Mouse (Mus musculus) E14TG2a.4 (cell line): ENCODE measurements around the gene Cnot3.

Experiments
- H3K27me3 ChIP-seq: 2 replicates; pipeline ENCODE4 v1.6.1; 2014; ENCODE audit warnings: low read length, control low read depth; ENCODE audit not compliant: insufficient read depth
- H3K36me3 ChIP-seq: 2 replicates; pipeline ENCODE4 v1.6.1; 2014; ENCODE audit warnings: low read length, control low read depth; ENCODE audit not compliant: insufficient read depth
- H3K4me1 ChIP-seq: replicated peaks from 2 replicates; pipeline ENCODE4 v1.6.1; 2014; ENCODE audit warnings: low read depth, low read length, control low read depth
- H3K4me3 ChIP-seq: replicated peaks from 2 replicates; pipeline ENCODE4 v1.5.1; 2014; ENCODE audit warnings: mild to moderate bottlenecking, low read length
- H3K9me3 ChIP-seq: 2 replicates; pipeline ENCODE4 v1.6.1; 2014; ENCODE audit warnings: low read length, control low read depth
- CTCF ChIP-seq: conservative IDR thresholded peaks from 2 replicates; pipeline ENCODE4 v1.5.1; 2014; ENCODE audit warnings: low read length
- NANOG ChIP-seq: IDR thresholded peaks from 2 replicates; pipeline ENCODE4 v1.6.1; 2014; ENCODE audit warnings: borderline replicate concordance, low read length, mixed read lengths
- POU5F1 ChIP-seq: IDR thresholded peaks from 2 replicates; pipeline ENCODE4 v1.6.1; 2014; ENCODE audit warnings: low read length, borderline replicate concordance

Cnot3 gene

GRCm38 (mm10) chr7:3614021-3614420, 31.0 kb upstream of the Cnot3 start:
- H3K9me3 ChIP-seq = no peaks in the 10 kb centered on the region
- no peak overlapping the region for H3K4me3 ChIP-seq
- peaks cover 5% of the 10 kb centered on the region for H3K36me3 ChIP-seq
- peaks cover 28% of the 10 kb centered on the region for H3K4me1 ChIP-seq
- peaks cover 3% of the 10 kb centered on the region; the same call in 1 of the 2 replicates for H3K27me3 ChIP-seq
- TF ChIP-seq NANOG (no peak), CTCF (no peak), POU5F1 (no peak)

- H3K36me3 ChIP-seq = peaks cover 24% of the 10 kb centered on the region
Observed at GRCm38 (mm10) chr7:3616057-3616388, 29.0 kb upstream of the Cnot3 start, which contains the start of gene Oscar. TSS of gene Oscar (minus strand) at chr7:3616157.

GRCm38 (mm10) chr7:3616389-3617241, 28.5 kb upstream of the Cnot3 start:
- TF ChIP-seq POU5F1 (no peak), NANOG (no peak), CTCF (peak; percentile 90)
- H3K9me3 ChIP-seq = no peaks in the 10 kb centered on the region
- peaks cover under 1% of the 10 kb centered on the region; the same call in 1 of the 2 replicates for H3K27me3 ChIP-seq
- peaks cover 29% of the 10 kb centered on the region for H3K36me3 ChIP-seq
- peak overlapping the region; percentile 95 for H3K4me3 ChIP-seq
- H3K4me1 ChIP-seq = peaks cover 27% of the 10 kb centered on the region

More at GRCm38 (mm10) chr7:3616057-3616388, 29.0 kb upstream of the Cnot3 start, which contains the start of gene Oscar:
- no peak for TF ChIP-seq CTCF
- no peak for TF ChIP-seq NANOG
- H3K27me3 ChIP-seq = peaks cover 3% of the 10 kb centered on the region; the same call in 1 of the 2 replicates
- peak within 1 kb of the TSS; percentile 95 for H3K4me3 ChIP-seq
- H3K9me3 ChIP-seq = no peaks in the 10 kb centered on the region
- H3K4me1 ChIP-seq = peaks cover 32% of the 10 kb centered on the region

- H3K27me3 ChIP-seq = no peaks in the 10 kb centered on the region
- no peaks in the 10 kb centered on the region for H3K9me3 ChIP-seq
- peaks cover 28% of the 10 kb centered on the region for H3K4me1 ChIP-seq
- peak within 1 kb of the TSS; percentile 95 for H3K4me3 ChIP-seq
- TF ChIP-seq NANOG (no peak), POU5F1 (no peak), CTCF (no peak)
- H3K36me3 ChIP-seq = peaks cover 34% of the 10 kb centered on the region
Observed at GRCm38 (mm10) chr7:3617242-3617995, 27.6 kb upstream of the Cnot3 start, which contains the start of gene Ndufa3. TSS of gene Ndufa3 (plus strand) at chr7:3617373.

GRCm38 (mm10) chr7:3629030-3629429, 16.0 kb upstream of the Cnot3 start:
- H3K36me3 ChIP-seq = peaks cover 81% of the 10 kb centered on the region
- TF ChIP-seq CTCF (no peak), POU5F1 (no peak), NANOG (no peak)
- H3K27me3 ChIP-seq = no peaks in the 10 kb centered on the region
- H3K4me1 ChIP-seq = peaks cover 26% of the 10 kb centered on the region
- no peaks in the 10 kb centered on the region for H3K9me3 ChIP-seq
- peak overlapping the region; percentile 99 for H3K4me3 ChIP-seq

GRCm38 (mm10) chr7:3629543-3630477, 15.3 kb upstream of the Cnot3 start, which contains the start of the genes Tfpt and Prpf31:
TSS of gene Tfpt (minus strand) at chr7:3629929.
TSS of gene Prpf31 (plus strand) at chr7:3629985.
- Histone ChIP-seq H3K36me3 (peaks cover 81% of the 10 kb centered on the region), H3K4me1 (peaks cover 30% of the 10 kb centered on the region), H3K27me3 (no peaks in the 10 kb centered on the region), H3K4me3 (peak within 1 kb of the TSS; percentile 99), H3K9me3 (no peaks in the 10 kb centered on the region)
- TF ChIP-seq POU5F1 (no peak), CTCF (no peak), NANOG (no peak)

GRCm38 (mm10) chr7:3630478-3630815, 14.6 kb upstream of the Cnot3 start:
- H3K36me3 ChIP-seq = peaks cover 81% of the 10 kb centered on the region
- peak overlapping the region; percentile 99 for H3K4me3 ChIP-seq
- H3K4me1 ChIP-seq = peaks cover 31% of the 10 kb centered on the region
- H3K9me3 ChIP-seq = no peaks in the 10 kb centered on the region
- TF ChIP-seq NANOG (no peak), CTCF (no peak), POU5F1 (no peak)
- H3K27me3 ChIP-seq = no peaks in the 10 kb centered on the region

GRCm38 (mm10) chr7:3643412-3643811, 1.7 kb upstream of the Cnot3 start:
- Histone ChIP-seq H3K27me3 (no peaks in the 10 kb centered on the region), H3K36me3 (peaks cover 65% of the 10 kb centered on the region), H3K4me3 (no peak overlapping the region), H3K4me1 (peaks cover 54% of the 10 kb centered on the region), H3K9me3 (no peaks in the 10 kb centered on the region)
- TF ChIP-seq NANOG (no peak), CTCF (no peak), POU5F1 (no peak)
